Mouse (Mus musculus): Measurements from ENCODE around the gene Brms1. TPM values are rescaled to one million over a fixed set of nuclear protein-coding genes. Genes with fewer than 3 reads are reported as not detected.
A peak's percentile ranks its signal among the peaks of the same experiment; 100 is the strongest.

Brms1 gene
- total RNA-seq (2012; rRNA removed): 22.8 and 24.6 TPM in 2 replicates
- 30.0 and 36.3 TPM in 2 replicates for total RNA-seq (2014; rRNA removed)
- 50.9 and 63.7 TPM in 2 replicates for polyA plus RNA-seq (2012; ENCODE audit: insufficient read length, low read depth)

GRCm38 (mm10) chr19:5040862-5041523, at the start of gene Brms1:
TSS of gene Brms1 (plus strand) at chr19:5041354.
- dilution Hi-C loops (cut with MboI; ENCODE audit: extremely low pct_ligation_motif_present, extremely low pct_unique_long_range_greater_than_20kb, low sequenced_read_pairs) (no loop called here), in situ Hi-C loops (cut with MboI; ENCODE audit: low pct_ligation_motif_present, low pct_unique_long_range_greater_than_20kb, low sequenced_read_pairs) (loop anchor here (5.0 kb wide), 1 partner anchor 46 kb away; the partner anchor contains the start of genes Tmem151a and Yif1a)
- Histone ChIP-seq H3K9ac (ENCODE audit: insufficient read depth, low read depth) (peak within 1 kb of the TSS; percentile 73), H3K4me1 (ENCODE audit: control insufficient read depth in 1 of 2, insufficient read depth in 2 of 2) (peaks cover 12 to 40% of the 10 kb centered on the region in 2 experiments), H3K4me2 (ENCODE audit: insufficient read depth, low read depth, poor library complexity, severe bottlenecking) (peak within 1 kb of the TSS; percentile 89), H3K27ac (ENCODE audit: insufficient read depth, low read depth) (peak within 1 kb of the TSS; percentile 18), H3K36me3 (replicated peaks in 1 of 2; ENCODE audit: control insufficient read depth in 1 of 2, insufficient read depth in 1 of 2, low read length in 1 of 2) (peaks cover 9 to 30% of the 10 kb centered on the region in 2 experiments), H3K27me3 (replicated peaks) (peaks cover 3% of the 10 kb centered on the region), H3K9me3 (replicated peaks; ENCODE audit: low read length) (no peaks in the 10 kb centered on the region), H3K4me3 (replicated peaks in 1 of 3; ENCODE audit: low read depth in 2 of 3, low read length in 2 of 3, poor library complexity in 1 of 3) (peak within 1 kb of the TSS; percentile 72 to 95 (median 93)), H3K79me2 (replicated peaks; ENCODE audit: control insufficient read depth, extremely low read depth, insufficient read depth, poor library complexity, severe bottlenecking) (peaks cover 11% of the 10 kb centered on the region)
- peak; percentile 94 for DNase-seq (ENCODE audit: extremely low read depth)
- TF ChIP-seq SIN3A (IDR thresholded peaks at IDR 0.05; ENCODE audit: low read length): peak; percentile 98
- no peak for TF ChIP-seq CHD2 (IDR thresholded peaks at IDR 0.05; ENCODE audit: low read length)
- TF ChIP-seq KAT2A (IDR thresholded peaks at IDR 0.05; ENCODE audit: insufficient replicate concordance, low read length): peak; percentile 79; the same call in 1 of the 2 replicates
- peak; percentile 69 for TF ChIP-seq POLR2A (IDR thresholded peaks at IDR 0.05; ENCODE audit: low read depth, low read length)
- TF ChIP-seq EP300 (IDR thresholded peaks at IDR 0.05; ENCODE audit: low read length): no peak
- TF ChIP-seq MXI1 (IDR thresholded peaks at IDR 0.05; ENCODE audit: low read depth, low read length): peak; percentile 96
- no peak for TF ChIP-seq USF2 (conservative IDR thresholded peaks at IDR 0.05; ENCODE audit: low read depth, low read length)
- TF ChIP-seq TBP (conservative IDR thresholded peaks at IDR 0.05; ENCODE audit: low read depth, low read length): 0 out of 2 replicates have a peak, but pooled peaks have one; percentile 36
- TF ChIP-seq ZKSCAN1 (IDR thresholded peaks at IDR 0.05; ENCODE audit: borderline replicate concordance, low read depth, low read length): no peak
- no peak for TF ChIP-seq ZMIZ1 (IDR thresholded peaks at IDR 0.05; ENCODE audit: low read depth, low read length)
- no peak for TF ChIP-seq POLR2AphosphoS2 (IDR thresholded peaks at IDR 0.05; ENCODE audit: low read depth, low read length)
- peak; percentile 94 for TF ChIP-seq HCFC1 (IDR thresholded peaks at IDR 0.05; ENCODE audit: low read depth, low read length)
- TF ChIP-seq ZC3H11A (IDR thresholded peaks at IDR 0.05; ENCODE audit: low read depth, low read length): no peak
- TF ChIP-seq TCF12 (IDR thresholded peaks at IDR 0.05; ENCODE audit: low read depth, low read length): peak; percentile 47
- TF ChIP-seq USF1 (IDR thresholded peaks at IDR 0.05; ENCODE audit: low read depth, low read length): no peak
- TF ChIP-seq IRF4 (IDR thresholded peaks at IDR 0.05; ENCODE audit: low read depth, low read length): 0 out of 2 replicates have a peak, but pooled peaks have one; percentile 22
- peak; percentile 75 for TF ChIP-seq NRF1 (IDR thresholded peaks at IDR 0.05; ENCODE audit: low read depth, low read length)
- TF ChIP-seq CTCF (conservative IDR thresholded peaks at IDR 0.05 in 1 of 2, IDR thresholded peaks at IDR 0.05 in 1 of 2; ENCODE audit: low read depth in 2 of 2, low read length in 2 of 2): no peak
- TF ChIP-seq MAFK (IDR thresholded peaks at IDR 0.05; ENCODE audit: insufficient replicate concordance, low read length): no peak
- no peak for TF ChIP-seq CHD1 (IDR thresholded peaks at IDR 0.05; ENCODE audit: low read depth, low read length)
- TF ChIP-seq RAD21 (IDR thresholded peaks at IDR 0.05; ENCODE audit: low read depth, low read length): no peak
- TF ChIP-seq MEF2A (IDR thresholded peaks at IDR 0.05; ENCODE audit: borderline replicate concordance, low read depth, low read length): no peak; the same call in none of the 2 replicates
- TF ChIP-seq ELF1 (IDR thresholded peaks at IDR 0.05; ENCODE audit: low read depth, low read length): peak; percentile 99
- TF ChIP-seq ZNF384 (IDR thresholded peaks at IDR 0.05; ENCODE audit: low read depth, low read length): no peak
- peak; percentile 49; the same call in 1 of the 2 replicates for TF ChIP-seq NELFE (IDR thresholded peaks at IDR 0.05; ENCODE audit: low read depth, low read length)
- no peak for TF ChIP-seq E2F4 (IDR thresholded peaks at IDR 0.05; ENCODE audit: insufficient replicate concordance, low read depth, low read length)
- TF ChIP-seq JUN (IDR thresholded peaks at IDR 0.05; ENCODE audit: insufficient read depth, low read depth, low read length): no peak
- no peak for TF ChIP-seq BHLHE40 (IDR thresholded peaks at IDR 0.05; ENCODE audit: low read depth, low read length)
- TF ChIP-seq PAX5 (IDR thresholded peaks at IDR 0.05; ENCODE audit: low read length): no peak
- TF ChIP-seq MAZ (IDR thresholded peaks at IDR 0.05; ENCODE audit: low read depth, low read length): peak; percentile 67; the same call in 1 of the 2 replicates
- TF ChIP-seq RCOR1 (conservative IDR thresholded peaks at IDR 0.05; ENCODE audit: low read depth, low read length): no peak
- TF ChIP-seq UBTF (IDR thresholded peaks at IDR 0.05; ENCODE audit: low read depth, low read length): no peak

Measured in CH12.LX (cell line).